Mouse (Mus musculus) adrenal gland, adult 8-10 months (tissue): Measurements from ENCODE around the gene Slc46a2. TPM values are rescaled to one million over a fixed set of nuclear protein-coding genes. Genes with fewer than 3 reads are reported as not detected.

Experiments
- DNase-seq: peaks from one replicate; pipeline ENCODE4 v3.0.0; 2022
- total RNA-seq, 4 experiments: library from RNA; stranded (reverse); gene quantifications; 2 replicates each; pipeline ENCODE4 v1.2.4; 2022

The Slc46a2 gene
- total RNA-seq, 4 experiments from 2014 or later = not detected

GRCm38 (mm10) chr4:59891723-59892416 lies 23.0 kb downstream of the Slc46a2 start:
- no peak for DNase-seq

- no peak for DNase-seq
Measured at GRCm38 (mm10) chr4:59890086-59890600, 24.7 kb downstream of the Slc46a2 start.

GRCm38 (mm10) chr4:59888014-59888413 lies 26.8 kb downstream of the Slc46a2 start:
- no peak for DNase-seq

- no peak for DNase-seq
Measured at GRCm38 (mm10) chr4:59887011-59887410, 27.8 kb downstream of the Slc46a2 start.

- no peak for DNase-seq
Measured at GRCm38 (mm10) chr4:59886281-59886680, 28.6 kb downstream of the Slc46a2 start.

GRCm38 (mm10) chr4:59884136-59884696 lies 30.6 kb downstream of the Slc46a2 start:
- no peak for DNase-seq

GRCm38 (mm10) chr4:59881210-59881609 lies 33.6 kb downstream of the Slc46a2 start:
- no peak for DNase-seq

GRCm38 (mm10) chr4:59880725-59881124 lies 34.1 kb downstream of the Slc46a2 start:
- DNase-seq = no peak

GRCm38 (mm10) chr4:59879444-59879843 lies 35.4 kb downstream of the Slc46a2 start:
- DNase-seq = no peak

GRCm38 (mm10) chr4:59878595-59878994 lies 36.3 kb downstream of the Slc46a2 start:
- no peak for DNase-seq

- DNase-seq = no peak
Measured at GRCm38 (mm10) chr4:59877025-59877424, 37.8 kb downstream of the Slc46a2 start.

- no peak for DNase-seq
Measured at GRCm38 (mm10) chr4:59876570-59876969, 38.3 kb downstream of the Slc46a2 start.

GRCm38 (mm10) chr4:59873830-59874229 lies 41.0 kb downstream of the Slc46a2 start:
- DNase-seq = no peak

- DNase-seq = no peak
Measured at GRCm38 (mm10) chr4:59873240-59873639, 41.6 kb downstream of the Slc46a2 start.

GRCm38 (mm10) chr4:59870859-59871591 lies 43.8 kb downstream of the Slc46a2 start:
- DNase-seq = peak; percentile 39

- DNase-seq = no peak
Measured at GRCm38 (mm10) chr4:59870433-59870832, 44.4 kb downstream of the Slc46a2 start.

- peak; percentile 11 for DNase-seq
Measured at GRCm38 (mm10) chr4:59869488-59870057, 45.3 kb downstream of the Slc46a2 start.

GRCm38 (mm10) chr4:59868086-59868485 lies 46.8 kb downstream of the Slc46a2 start:
- DNase-seq = no peak

- no peak for DNase-seq
Measured at GRCm38 (mm10) chr4:59863869-59864268, 51.0 kb downstream of the Slc46a2 start.

- DNase-seq = no peak
Measured at GRCm38 (mm10) chr4:59862335-59862734, 52.5 kb downstream of the Slc46a2 start.

- no peak for DNase-seq
Measured at GRCm38 (mm10) chr4:59861871-59862270, 53.0 kb downstream of the Slc46a2 start.

- no peak for DNase-seq
Measured at GRCm38 (mm10) chr4:59860431-59860830, 54.4 kb downstream of the Slc46a2 start.
